Mouse (Mus musculus) limb, embryonic 11.5 days (tissue): Measurements from ENCODE around the gene Nlrc5. TPM values are rescaled to one million over a fixed set of nuclear protein-coding genes. Genes with fewer than 3 reads are reported as not detected.

ENCODE experiments used
- ATAC-seq: fragments of 200-750 bp; cut with Nextera tagmentation; 2 replicates; pipeline ENCODE4 v1.8.0; 2017; ENCODE audit warnings: low read depth; ENCODE audit not compliant: insufficient number of reproducible peaks, low FRiP score, low TSS enrichment
- DNase-seq: peaks from one replicate; pipeline ENCODE4 v3.0.0-alpha.2; 2015; ENCODE audit warnings: low spot score
- H3K27ac ChIP-seq: fragments of 300-500 bp; sonication (generic); replicated peaks from 2 replicates; pipeline ENCODE4 v1.5.1; 2014; ENCODE audit warnings: low read depth, mild to moderate bottlenecking, low read length
- H3K27me3 ChIP-seq: fragments of 300-500 bp; sonication (generic); 2 replicates; pipeline ENCODE4 v1.6.1; 2014; ENCODE audit warnings: mild to moderate bottlenecking, low read length, mixed read lengths; ENCODE audit not compliant: control insufficient read depth, insufficient read depth
- H3K36me3 ChIP-seq: fragments of 300-500 bp; sonication (generic); 2 replicates; pipeline ENCODE4 v1.6.1; 2014; ENCODE audit warnings: mild to moderate bottlenecking, low read length, moderate library complexity, mixed read lengths; ENCODE audit not compliant: control insufficient read depth, insufficient read depth
- H3K4me1 ChIP-seq: fragments of 300-500 bp; sonication (generic); 2 replicates; pipeline ENCODE4 v1.6.1; 2014; ENCODE audit warnings: low read length, mixed read lengths; ENCODE audit not compliant: control insufficient read depth, insufficient read depth
- H3K4me2 ChIP-seq: fragments of 300-500 bp; sonication (generic); 2 replicates; pipeline ENCODE4 v1.6.1; 2014; ENCODE audit warnings: low read depth, mild to moderate bottlenecking, moderate library complexity; ENCODE audit not compliant: severe bottlenecking
- H3K4me3 ChIP-seq: fragments of 300-500 bp; sonication (generic); 2 replicates; pipeline ENCODE4 v1.5.1; 2014; ENCODE audit warnings: low read depth, low read length
- H3K9ac ChIP-seq: fragments of 300-500 bp; sonication (generic); 2 replicates; pipeline ENCODE4 v1.6.1; 2014; ENCODE audit warnings: mild to moderate bottlenecking, low read length
- H3K9me3 ChIP-seq: fragments of 300-500 bp; sonication (generic); 2 replicates; pipeline ENCODE4 v1.6.1; 2016; ENCODE audit warnings: low read length; ENCODE audit not compliant: control insufficient read depth
- WGBS: fragments of 180-500 bp; shearing (Covaris S2); extraction: QIAGEN DNeasy Blood & Tissue Kit; methylation state at CpG from one replicate; pipeline ENCODE4 v1.1.7; 2014; 5-methylcytosine and 5-hydroxymethylcytosine counted together
- polyA plus RNA-seq: library from polyadenylated mRNA; unstranded; fragments of >200 nt; fragmentation: Nextera tagmentation; extraction: Ambion mirVana; gene quantifications from 2 replicates; pipeline ENCODE4 v1.2.1, GENCODE M21; 2014

The Nlrc5 gene
- polyA plus RNA-seq, 1 experiment from 2014 or later = 0.24 TPM

DNA sequence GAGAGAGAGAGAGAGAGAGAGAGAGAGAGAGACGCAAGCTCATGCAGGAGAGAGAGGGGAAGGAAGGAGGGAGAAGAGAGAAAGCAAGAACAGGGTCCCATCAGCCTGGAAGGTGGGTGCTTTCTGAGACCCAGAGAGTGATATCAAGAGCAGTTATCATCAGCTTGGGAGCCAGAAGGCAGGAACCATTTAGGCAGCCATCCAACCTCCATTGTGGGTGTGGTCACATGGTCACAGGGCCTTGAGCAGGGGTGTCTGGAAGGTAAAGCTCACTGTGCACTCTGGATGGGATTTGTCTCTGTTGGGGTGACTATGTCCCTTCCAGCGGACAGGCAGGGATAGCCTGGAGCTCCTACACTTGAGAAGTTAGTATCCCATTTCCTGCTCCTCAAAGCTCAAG, 105.9 kb downstream of the Nlrc5 start:
- Histone ChIP-seq H3K4me1 (no peaks in the 10 kb centered on the region; the same call in 1 of the 2 replicates), H3K4me3 (no peak overlapping the region), H3K27ac (no peak overlapping the region), H3K9ac (no peak overlapping the region), H3K4me2 (no peak overlapping the region), H3K27me3 (no peaks in the 10 kb centered on the region), H3K9me3 (no peaks in the 10 kb centered on the region), H3K36me3 (no peaks in the 10 kb centered on the region)
- ATAC-seq (no peak), DNase-seq (no peak)
- WGBS = 80% methylated on average over 2 of the region's 2 CpGs

DNA sequence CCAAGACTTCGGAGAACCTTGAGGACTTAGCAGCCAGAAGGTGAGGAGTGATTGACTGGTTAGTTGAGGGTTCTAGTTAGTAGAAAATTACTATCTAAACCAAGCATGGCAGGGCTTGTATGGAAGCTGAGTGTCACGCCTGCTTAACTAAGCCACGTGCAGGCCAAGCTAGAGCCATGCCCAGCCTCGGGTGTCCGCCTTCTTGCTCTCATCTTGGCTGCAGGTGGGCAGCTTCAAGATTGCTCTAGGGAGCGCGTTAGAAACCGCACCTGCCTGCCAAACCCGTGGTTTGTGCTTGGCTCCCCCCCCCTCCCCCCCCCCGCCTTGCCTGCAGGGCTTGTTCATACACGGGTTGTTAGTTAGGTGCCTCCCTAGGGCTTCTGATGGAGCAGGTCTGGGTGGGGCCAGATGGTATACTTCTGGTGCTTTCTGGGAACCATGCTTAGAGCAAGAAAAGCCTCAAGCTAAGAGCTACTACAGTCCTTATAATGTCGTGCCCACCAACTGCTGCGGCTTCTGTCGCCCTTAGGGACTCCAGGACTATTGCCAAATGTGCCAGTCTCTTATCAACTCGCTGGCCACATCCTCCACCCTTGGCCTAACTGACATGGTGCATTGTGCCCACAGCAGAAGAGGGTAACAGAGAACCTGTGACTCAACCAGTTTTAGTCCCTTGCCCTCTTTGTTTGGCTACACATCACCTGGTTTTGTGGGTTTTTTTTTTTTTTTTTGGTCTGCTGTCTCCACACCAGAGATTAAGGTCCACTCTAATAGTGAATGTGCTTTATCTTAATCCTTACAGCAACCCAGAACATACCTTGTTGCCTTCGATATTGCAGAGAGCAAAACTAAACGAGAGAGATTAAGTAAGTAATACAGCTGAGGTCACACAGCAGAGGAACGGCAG, 107.0 kb downstream of the Nlrc5 start:
- no peaks in the 10 kb centered on the region; the same call in 1 of the 2 replicates for H3K4me1 ChIP-seq
- no peaks in the 10 kb centered on the region for H3K9me3 ChIP-seq
- 74% methylated on average over 17 of the region's 18 CpGs for WGBS
- no peak overlapping the region for H3K4me3 ChIP-seq
- no peak overlapping the region for H3K4me2 ChIP-seq
- no peak overlapping the region for H3K9ac ChIP-seq
- no peak overlapping the region for H3K27ac ChIP-seq
- no peaks in the 10 kb centered on the region for H3K27me3 ChIP-seq
- no peak for DNase-seq
- no peak for ATAC-seq
- no peaks in the 10 kb centered on the region for H3K36me3 ChIP-seq

DNA sequence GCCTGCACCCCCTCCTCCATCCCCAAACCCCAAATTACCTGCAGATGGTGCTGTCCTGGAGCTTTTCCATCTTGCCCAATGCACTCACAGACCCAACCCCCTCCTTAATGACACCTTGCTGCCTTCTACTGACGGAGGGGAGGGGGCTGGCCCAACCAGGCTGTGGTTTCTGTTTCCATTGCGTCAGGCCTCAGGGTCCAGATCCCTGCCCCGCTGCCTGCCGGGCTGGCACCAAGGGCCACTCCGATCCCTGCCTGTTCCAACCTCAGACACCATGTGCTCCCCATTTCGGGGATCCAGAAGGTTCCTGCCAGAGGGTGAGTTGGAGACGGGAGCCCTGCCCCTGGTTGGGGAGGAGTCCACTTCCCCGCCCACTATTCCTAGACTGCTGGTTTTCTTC, 109.8 kb downstream of the Nlrc5 start:
- DNase-seq (no peak), ATAC-seq (no peak)
- no peak overlapping the region for H3K9ac ChIP-seq
- WGBS = 42% methylated on average over 8 of the region's 8 CpGs
- no peaks in the 10 kb centered on the region for H3K27me3 ChIP-seq
- no peak overlapping the region for H3K4me2 ChIP-seq
- H3K27ac ChIP-seq = no peak overlapping the region
- no peaks in the 10 kb centered on the region for H3K9me3 ChIP-seq
- no peaks in the 10 kb centered on the region; the same call in 1 of the 2 replicates for H3K4me1 ChIP-seq
- no peaks in the 10 kb centered on the region for H3K36me3 ChIP-seq
- no peak overlapping the region for H3K4me3 ChIP-seq

DNA sequence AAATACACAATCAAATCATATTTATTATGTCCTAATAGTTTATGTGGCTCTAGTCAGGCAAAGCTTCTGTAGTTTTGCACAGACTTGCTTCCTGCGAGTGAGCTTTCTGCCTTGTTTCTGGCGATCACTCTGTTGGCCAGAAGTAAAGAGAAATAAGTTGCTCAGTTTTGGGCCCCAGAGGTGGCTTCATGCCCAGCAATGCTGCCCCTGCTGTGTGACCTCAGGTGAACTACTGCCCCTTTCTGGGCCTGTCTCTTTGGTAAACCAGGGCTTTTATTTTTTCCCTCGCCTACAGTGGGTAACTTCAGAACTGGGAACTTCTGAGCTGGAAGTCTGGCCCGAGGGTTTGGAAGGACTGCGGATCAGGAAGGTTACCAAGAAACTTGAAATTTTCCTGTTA, 114.9 kb downstream of the Nlrc5 start:
- no peak for DNase-seq
- 83% methylated on average over 5 of the region's 5 CpGs for WGBS
- no peak overlapping the region for H3K27ac ChIP-seq
- no peak overlapping the region for H3K4me3 ChIP-seq
- H3K36me3 ChIP-seq = no peaks in the 10 kb centered on the region
- no peak overlapping the region for H3K9ac ChIP-seq
- no peaks in the 10 kb centered on the region for H3K27me3 ChIP-seq
- no peaks in the 10 kb centered on the region; the same call in 1 of the 2 replicates for H3K4me1 ChIP-seq
- H3K9me3 ChIP-seq = no peaks in the 10 kb centered on the region
- no peak overlapping the region for H3K4me2 ChIP-seq
- no peak for ATAC-seq

DNA sequence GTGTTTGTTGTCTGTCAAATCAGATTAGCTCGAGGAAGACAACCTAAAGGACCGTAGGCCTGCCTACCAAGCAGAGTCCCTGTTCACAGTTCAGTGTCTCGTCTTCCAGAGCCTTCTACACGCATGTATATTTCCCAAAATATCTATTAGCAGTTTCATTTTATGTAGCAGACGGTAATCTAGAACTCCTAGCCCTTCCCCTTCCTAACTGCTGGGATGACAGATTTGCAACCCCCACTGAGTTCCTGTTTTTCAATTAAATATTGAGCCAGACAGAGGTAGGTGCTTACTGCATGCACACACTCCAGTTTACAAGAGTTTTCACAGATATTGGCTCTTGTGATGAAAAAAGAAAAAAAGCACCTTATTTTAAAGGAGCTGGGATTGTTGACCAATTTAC, 115.3 kb downstream of the Nlrc5 start:
- Histone ChIP-seq H3K27ac (no peak overlapping the region), H3K4me1 (no peaks in the 10 kb centered on the region), H3K4me3 (no peak overlapping the region), H3K9ac (no peak overlapping the region), H3K27me3 (no peaks in the 10 kb centered on the region), H3K9me3 (no peaks in the 10 kb centered on the region), H3K4me2 (no peak overlapping the region), H3K36me3 (no peaks in the 10 kb centered on the region)
- ATAC-seq (no peak), DNase-seq (no peak)
- 77% methylated on average over 5 of the region's 5 CpGs for WGBS

DNA sequence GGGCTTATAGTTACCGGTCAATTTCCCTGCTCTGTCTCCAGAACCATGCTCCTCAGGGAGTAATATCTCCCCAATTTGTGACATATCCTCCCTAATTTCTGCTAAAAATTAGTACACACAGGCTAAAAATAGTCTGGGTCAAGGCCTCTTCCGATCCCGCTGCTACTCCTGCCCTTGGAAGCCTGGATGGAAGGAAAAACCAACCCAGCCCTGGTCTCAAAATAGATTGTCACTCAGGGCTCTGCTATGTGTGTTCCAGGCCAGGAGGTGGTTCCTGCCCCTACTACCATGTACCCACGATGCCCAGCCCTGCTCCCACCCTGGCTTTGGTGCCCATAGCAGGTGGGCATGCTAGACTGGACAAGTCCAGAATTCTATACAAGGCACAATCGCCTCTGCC, 115.8 kb downstream of the Nlrc5 start:
- Histone ChIP-seq H3K27ac (no peak overlapping the region), H3K4me2 (no peak overlapping the region)
- 81% methylated on average over 5 of the region's 5 CpGs for WGBS

DNA sequence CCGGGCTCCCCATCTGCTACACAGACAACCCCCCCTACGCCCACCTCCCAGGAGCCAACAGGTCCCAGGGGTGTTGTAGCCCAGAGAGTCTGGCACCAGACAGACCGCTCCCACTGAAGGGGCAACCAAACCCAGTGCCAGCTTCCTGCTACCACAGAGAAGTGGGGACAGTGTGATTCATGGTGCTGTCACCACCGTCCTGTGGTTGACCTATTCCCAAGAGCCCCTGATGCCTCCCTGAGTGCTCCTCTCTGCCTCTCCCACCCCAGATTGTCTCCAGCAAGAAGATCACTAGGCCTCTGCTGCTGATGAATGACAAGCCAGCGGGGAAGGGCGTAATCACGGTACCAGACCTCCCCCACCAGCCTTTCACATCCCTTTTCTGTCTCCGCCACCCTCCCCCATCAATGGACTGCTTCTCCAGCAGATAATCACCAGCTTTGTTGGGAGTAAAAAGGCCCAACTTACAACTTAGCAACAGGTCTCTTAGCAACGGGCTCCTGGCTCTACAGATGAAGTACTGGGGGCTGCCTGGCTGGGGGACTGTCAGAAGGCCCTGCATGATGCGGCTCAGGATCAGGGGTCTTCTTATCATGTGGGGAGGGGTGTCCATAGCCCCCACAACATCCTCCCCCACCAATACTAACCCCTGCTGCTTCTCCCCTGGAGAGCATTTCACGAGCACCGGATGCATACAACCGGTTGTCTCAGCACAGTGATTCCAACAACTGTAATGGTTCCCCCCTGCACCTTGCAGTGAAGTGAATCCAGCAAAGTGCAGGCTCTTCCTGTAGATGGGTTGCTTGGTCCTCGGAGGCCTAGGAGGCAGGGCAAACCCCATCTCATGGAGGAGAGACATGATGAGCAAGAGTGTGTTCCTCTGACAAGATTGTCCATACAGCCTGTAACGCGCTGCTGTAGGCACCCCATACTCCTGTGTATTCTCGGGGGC, 117.6 kb downstream of the Nlrc5 start:
- Histone ChIP-seq H3K4me2 (no peak overlapping the region), H3K27ac (no peak overlapping the region), H3K27me3 (no peaks in the 10 kb centered on the region), H3K36me3 (no peaks in the 10 kb centered on the region), H3K4me3 (no peak overlapping the region), H3K9ac (no peak overlapping the region), H3K4me1 (no peaks in the 10 kb centered on the region), H3K9me3 (no peaks in the 10 kb centered on the region)
- DNase-seq (no peak), ATAC-seq (no peak)
- WGBS = 56% methylated on average over 17 of the region's 17 CpGs

More for the DNA sequence above, 115.8 kb downstream of the Nlrc5 start:
- ATAC-seq (no peak), DNase-seq (no peak)
- Histone ChIP-seq H3K27me3 (no peaks in the 10 kb centered on the region), H3K4me3 (no peak overlapping the region), H3K4me1 (no peaks in the 10 kb centered on the region), H3K9ac (no peak overlapping the region), H3K9me3 (no peaks in the 10 kb centered on the region), H3K36me3 (no peaks in the 10 kb centered on the region)

DNA sequence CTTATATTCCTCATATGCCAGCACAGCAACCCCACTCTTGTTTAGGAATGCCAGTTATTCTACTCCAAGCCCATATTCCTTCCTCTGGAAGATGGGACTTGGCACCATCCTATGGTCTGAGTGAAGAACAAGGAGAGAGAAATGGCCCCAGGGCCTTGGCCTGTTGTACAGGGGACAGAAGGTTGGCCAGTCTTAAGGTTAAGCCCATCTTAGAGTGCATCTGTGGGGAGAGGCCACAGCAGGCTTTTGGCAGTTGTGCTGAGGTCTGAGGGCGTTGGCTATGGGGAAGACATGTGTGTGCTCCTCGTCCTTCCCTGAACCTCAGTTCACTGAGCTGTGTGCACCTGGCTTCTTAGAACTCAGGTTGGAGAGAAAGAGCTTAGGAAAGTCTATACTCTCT, 118.5 kb downstream of the Nlrc5 start:
- no peaks in the 10 kb centered on the region for H3K36me3 ChIP-seq
- DNase-seq (no peak), ATAC-seq (no peak)
- no peak overlapping the region for H3K4me2 ChIP-seq
- H3K27me3 ChIP-seq = no peaks in the 10 kb centered on the region
- H3K9me3 ChIP-seq = no peaks in the 10 kb centered on the region
- no peak overlapping the region for H3K9ac ChIP-seq
- 84% methylated on average over 2 of the region's 2 CpGs for WGBS
- no peak overlapping the region for H3K4me3 ChIP-seq
- no peak overlapping the region for H3K27ac ChIP-seq
- H3K4me1 ChIP-seq = no peaks in the 10 kb centered on the region
